Mouse (Mus musculus): ENCODE results near the gene Fkbp7. TPM values are rescaled to one million over a fixed set of nuclear protein-coding genes. Genes with fewer than 3 reads are reported as not detected.

The Fkbp7 gene
- polyA plus RNA-seq (2015; fragmentation: Nextera tagmentation; extraction: Ambion mirVana), result 46.9 and 57.7 TPM in 2 replicates

DNA sequence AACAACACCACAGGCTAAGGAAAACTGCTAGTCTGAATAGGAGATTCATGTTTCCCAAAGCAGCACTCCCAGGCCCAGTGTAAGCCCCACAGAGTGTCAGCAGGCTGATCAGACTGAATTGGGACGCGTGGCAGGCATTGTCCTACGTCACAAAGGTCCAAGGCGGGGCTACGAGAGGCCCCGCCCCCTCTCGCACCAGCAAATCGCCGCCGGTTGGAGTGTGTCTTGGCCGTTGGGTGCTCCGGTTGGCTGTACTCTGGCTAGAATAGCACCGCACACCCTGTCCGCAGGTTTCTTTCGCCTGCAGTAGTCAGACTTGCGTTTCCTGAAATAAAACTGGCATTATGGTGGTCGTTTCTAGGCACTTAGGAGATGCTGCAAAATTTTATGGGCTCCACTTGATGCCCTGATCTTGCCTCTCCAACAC is at the start of gene Fkbp7:
Fkbp7 (minus strand) TSS at position 151 of the 427 bp plus-strand sequence.
- no peaks in the 10 kb centered on the region for H3K27me3 ChIP-seq (replicated peaks)
- H3K4me3 ChIP-seq (replicated peaks), result peak within 1 kb of the TSS; percentile 45
- peak within 1 kb of the TSS; percentile 60 for H3K4me2 ChIP-seq (replicated peaks)
- H3K27ac ChIP-seq, result peak within 1 kb of the TSS; percentile 75
- H3K36me3 ChIP-seq, result no peaks in the 10 kb centered on the region
- H3K9ac ChIP-seq, result peak within 1 kb of the TSS; percentile 52
- ATAC-seq, result peak; percentile 90
- no peaks in the 10 kb centered on the region for H3K9me3 ChIP-seq
- H3K4me1 ChIP-seq (replicated peaks), result peaks cover 14% of the 10 kb centered on the region
- WGBS, result 0% methylated on average over 17 of the region's 17 CpGs

DNA sequence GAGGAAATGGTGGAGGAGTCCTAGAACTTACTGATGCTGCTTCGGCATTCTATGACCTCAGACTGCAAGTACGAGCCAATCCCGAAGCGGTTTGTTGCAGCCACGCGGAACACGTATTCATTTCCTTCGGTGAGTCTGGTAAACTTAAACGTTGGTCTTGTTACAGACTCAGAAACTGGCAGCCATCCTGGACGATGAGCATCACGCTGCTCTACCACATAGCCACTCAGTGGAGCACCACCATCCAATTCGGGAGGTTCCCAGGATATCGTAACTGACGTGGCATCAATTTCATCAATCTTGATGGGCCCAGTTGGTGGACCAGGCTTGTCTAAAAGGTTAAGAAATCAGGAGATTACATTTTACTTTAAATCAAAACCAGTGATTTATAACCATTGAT is 46.7 kb upstream of the Fkbp7 start:
- Histone ChIP-seq H3K36me3 (no peaks in the 10 kb centered on the region), H3K4me2 (replicated peaks) (no peak overlapping the region), H3K27me3 (replicated peaks) (no peaks in the 10 kb centered on the region), H3K4me3 (replicated peaks) (no peak overlapping the region), H3K9ac (no peak overlapping the region), H3K27ac (no peak overlapping the region), H3K4me1 (replicated peaks) (no peaks in the 10 kb centered on the region), H3K9me3 (no peaks in the 10 kb centered on the region)
- WGBS, result 94% methylated on average over 14 of the region's 14 CpGs
- ATAC-seq, result no peak

DNA sequence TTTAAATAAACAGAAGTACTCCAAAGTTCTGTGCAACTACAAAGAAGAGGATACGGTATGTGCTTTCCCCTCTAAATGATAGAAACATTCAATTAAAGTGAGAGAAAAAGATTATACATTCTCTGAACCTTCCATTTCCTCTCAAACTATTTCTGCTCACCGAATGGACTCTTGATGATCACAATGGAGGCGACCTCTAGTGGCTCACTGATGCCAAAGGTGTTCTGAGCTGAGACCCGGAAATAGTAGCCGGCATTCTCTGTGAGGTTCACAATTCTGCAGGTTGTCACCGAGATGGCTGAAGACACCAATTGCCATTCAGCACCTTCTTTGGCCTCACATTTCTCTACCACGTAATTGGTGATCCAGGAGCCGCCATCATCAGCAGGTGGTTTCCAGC is 42.1 kb upstream of the Fkbp7 start:
- Histone ChIP-seq H3K9me3 (0 out of 2 replicates have a peak, but pooled peaks cover 3% of the 10 kb centered on the region), H3K4me2 (replicated peaks) (no peak overlapping the region), H3K27me3 (replicated peaks) (no peaks in the 10 kb centered on the region), H3K4me1 (replicated peaks) (no peaks in the 10 kb centered on the region), H3K27ac (no peak overlapping the region), H3K36me3 (no peaks in the 10 kb centered on the region), H3K4me3 (replicated peaks) (no peak overlapping the region), H3K9ac (no peak overlapping the region)
- WGBS, result 69% methylated on average over 8 of the region's 8 CpGs
- no peak for ATAC-seq

DNA sequence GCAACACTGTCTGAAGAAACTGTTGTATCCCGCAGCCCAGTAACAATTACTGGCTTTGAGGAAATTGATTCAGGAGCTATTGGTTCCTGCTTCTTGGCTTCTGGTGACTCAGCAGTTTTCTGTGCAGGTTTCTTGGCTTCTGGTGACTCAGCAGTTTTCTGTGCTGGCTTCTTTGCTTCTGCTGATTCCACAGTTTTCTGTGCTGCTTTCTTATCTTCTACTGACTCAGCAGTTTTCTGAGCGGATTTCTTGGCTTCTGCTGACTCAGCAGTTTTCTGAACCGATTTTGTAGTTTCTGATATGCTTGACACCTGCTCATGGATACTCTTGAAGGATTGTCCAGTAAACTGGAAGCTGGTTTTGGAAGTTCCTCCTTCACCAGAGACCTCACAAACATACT is 35.6 kb upstream of the Fkbp7 start:
- 86% methylated on average over 3 of the region's 3 CpGs for WGBS
- H3K9ac ChIP-seq, result no peak overlapping the region
- H3K4me2 ChIP-seq (replicated peaks), result no peak overlapping the region
- no peak overlapping the region for H3K4me3 ChIP-seq (replicated peaks)
- H3K9me3 ChIP-seq, result peaks cover 3% of the 10 kb centered on the region; the same call in 1 of the 2 replicates
- no peaks in the 10 kb centered on the region for H3K27me3 ChIP-seq (replicated peaks)
- ATAC-seq, result no peak
- H3K36me3 ChIP-seq, result peaks cover 4% of the 10 kb centered on the region; the same call in 1 of the 2 replicates
- H3K27ac ChIP-seq, result no peak overlapping the region
- H3K4me1 ChIP-seq (replicated peaks), result no peaks in the 10 kb centered on the region

DNA sequence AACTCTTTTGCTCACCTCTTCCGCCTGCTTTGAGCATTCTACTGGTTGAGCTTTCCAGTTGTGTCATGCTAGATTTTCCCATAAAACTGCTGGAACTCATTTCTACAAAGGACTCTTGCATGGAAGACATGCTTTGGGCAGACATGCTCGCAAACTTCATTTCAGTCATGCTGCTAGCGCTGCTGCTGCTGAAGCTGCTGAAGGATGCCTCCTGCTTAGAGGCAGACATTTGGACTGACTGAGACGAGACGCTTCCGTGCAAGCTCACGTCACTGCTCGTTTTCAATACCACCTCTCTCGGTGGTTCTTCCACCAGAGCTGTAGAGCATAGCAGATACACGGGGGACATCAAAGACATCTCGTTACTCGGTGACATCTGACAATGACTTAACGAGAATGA is 32.7 kb upstream of the Fkbp7 start:
- no peak for ATAC-seq
- H3K4me1 ChIP-seq (replicated peaks), result no peaks in the 10 kb centered on the region
- H3K27ac ChIP-seq, result no peak overlapping the region
- no peaks in the 10 kb centered on the region for H3K27me3 ChIP-seq (replicated peaks)
- no peak overlapping the region for H3K9ac ChIP-seq
- no peak overlapping the region for H3K4me2 ChIP-seq (replicated peaks)
- no peak overlapping the region for H3K4me3 ChIP-seq (replicated peaks)
- peaks cover 4% of the 10 kb centered on the region; the same call in 1 of the 2 replicates for H3K36me3 ChIP-seq
- no peaks in the 10 kb centered on the region; the same call in 1 of the 2 replicates for H3K9me3 ChIP-seq
- 88% methylated on average over 13 of the region's 13 CpGs for WGBS

DNA sequence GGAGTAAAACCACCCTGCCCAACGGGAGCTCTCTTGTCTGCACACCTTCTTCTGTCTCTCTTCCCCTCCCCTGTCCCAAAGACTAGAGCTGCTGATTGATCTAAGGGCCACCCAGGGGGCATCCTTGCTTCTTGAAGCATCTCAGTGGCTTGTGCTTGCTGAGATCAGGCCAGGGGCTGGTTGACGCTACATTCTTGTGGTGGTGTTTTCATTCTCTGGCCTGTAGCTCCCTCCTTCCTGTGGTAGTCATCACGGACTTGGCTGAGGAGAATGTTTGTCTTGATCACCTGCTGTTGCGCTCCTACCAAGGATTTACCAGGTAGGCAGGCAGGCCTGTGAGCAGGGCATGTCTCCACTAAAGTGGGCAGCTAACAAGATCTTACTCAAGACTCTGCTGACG is 29.8 kb upstream of the Fkbp7 start:
- no peaks in the 10 kb centered on the region for H3K27me3 ChIP-seq (replicated peaks)
- no peak overlapping the region for H3K27ac ChIP-seq
- no peaks in the 10 kb centered on the region for H3K9me3 ChIP-seq
- no peak for ATAC-seq
- no peaks in the 10 kb centered on the region for H3K36me3 ChIP-seq
- WGBS, result 82% methylated on average over 5 of the region's 5 CpGs
- no peak overlapping the region for H3K4me2 ChIP-seq (replicated peaks)
- no peaks in the 10 kb centered on the region for H3K4me1 ChIP-seq (replicated peaks)
- H3K9ac ChIP-seq, result no peak overlapping the region
- no peak overlapping the region for H3K4me3 ChIP-seq (replicated peaks)

DNA sequence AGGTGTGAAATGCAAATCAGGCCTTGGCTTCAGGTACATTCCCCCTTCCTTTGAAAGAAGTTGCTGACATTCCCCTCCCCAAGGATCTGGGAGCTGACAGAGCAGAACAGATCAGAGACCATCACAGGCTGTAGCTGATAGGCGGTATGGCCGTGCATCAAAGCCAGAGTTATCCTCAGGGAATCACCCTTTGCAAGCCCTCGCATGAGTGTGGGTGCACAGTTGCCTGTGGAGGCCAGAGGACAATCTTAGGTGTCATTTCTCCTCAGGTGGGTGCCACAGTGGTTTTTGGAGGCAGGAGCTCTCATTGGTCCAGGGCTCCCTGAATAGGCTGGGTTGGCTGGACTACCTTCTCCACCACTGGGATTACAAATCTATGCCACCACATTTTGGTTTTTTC is 29.3 kb upstream of the Fkbp7 start:
- H3K27me3 ChIP-seq (replicated peaks), result no peaks in the 10 kb centered on the region
- no peak overlapping the region for H3K27ac ChIP-seq
- 83% methylated on average over 3 of the region's 3 CpGs for WGBS
- no peak overlapping the region for H3K4me2 ChIP-seq (replicated peaks)
- H3K4me3 ChIP-seq (replicated peaks), result no peak overlapping the region
- no peak overlapping the region for H3K9ac ChIP-seq
- no peaks in the 10 kb centered on the region for H3K36me3 ChIP-seq
- ATAC-seq, result no peak
- no peaks in the 10 kb centered on the region for H3K9me3 ChIP-seq
- no peaks in the 10 kb centered on the region for H3K4me1 ChIP-seq (replicated peaks)

DNA sequence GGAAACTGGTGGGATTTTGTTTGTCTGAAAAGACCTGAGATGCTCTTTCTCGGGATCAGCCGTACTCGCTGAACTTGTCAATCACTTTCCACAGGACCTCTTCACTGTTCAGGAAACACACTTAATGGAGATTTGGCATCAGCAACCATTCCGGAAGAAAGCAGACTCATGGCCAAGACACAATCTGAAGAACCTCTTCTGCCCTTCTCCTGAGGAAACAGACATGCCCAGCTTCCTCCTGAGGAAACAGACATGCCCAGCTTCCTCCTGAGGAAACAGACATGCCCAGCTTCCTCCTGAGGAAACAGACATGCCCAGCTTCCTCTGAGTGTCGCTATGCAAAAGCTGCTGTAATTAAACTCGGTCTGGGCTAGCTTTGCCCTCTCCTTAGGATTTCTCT is 22.4 kb upstream of the Fkbp7 start:
- Histone ChIP-seq H3K4me3 (replicated peaks) (no peak overlapping the region), H3K36me3 (peaks cover 14% of the 10 kb centered on the region; the same call in 1 of the 2 replicates), H3K9me3 (no peaks in the 10 kb centered on the region), H3K9ac (no peak overlapping the region), H3K27ac (no peak overlapping the region), H3K4me1 (replicated peaks) (no peaks in the 10 kb centered on the region), H3K4me2 (replicated peaks) (no peak overlapping the region), H3K27me3 (replicated peaks) (no peaks in the 10 kb centered on the region)
- WGBS, result 83% methylated on average over 6 of the region's 6 CpGs
- no peak for ATAC-seq

DNA sequence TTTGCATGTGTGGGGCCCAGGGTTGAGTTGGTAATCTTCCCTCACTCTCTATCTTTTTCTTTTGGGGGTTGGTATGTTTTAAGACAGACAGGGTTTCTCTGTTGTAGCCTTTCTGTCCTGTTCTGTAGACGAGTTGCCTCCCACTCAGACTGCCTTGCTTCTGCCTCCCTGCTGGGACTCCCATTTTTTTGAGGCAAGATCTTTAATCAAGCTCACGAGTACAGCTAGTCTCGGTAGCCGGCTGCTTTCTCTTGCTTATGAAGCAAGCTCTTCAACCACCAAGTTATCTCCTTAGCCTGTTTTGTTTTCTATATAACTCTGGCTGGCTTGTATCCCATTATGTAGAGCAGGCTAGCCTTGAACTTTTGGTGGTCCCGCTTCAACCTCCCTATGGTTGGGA is 20.8 kb upstream of the Fkbp7 start:
- H3K27me3 ChIP-seq (replicated peaks), result no peaks in the 10 kb centered on the region
- no peaks in the 10 kb centered on the region for H3K4me1 ChIP-seq (replicated peaks)
- no peak for ATAC-seq
- no peak overlapping the region for H3K9ac ChIP-seq
- H3K4me3 ChIP-seq (replicated peaks), result no peak overlapping the region
- H3K27ac ChIP-seq, result no peak overlapping the region
- H3K9me3 ChIP-seq, result no peaks in the 10 kb centered on the region
- WGBS, result 89% methylated on average over 5 of the region's 5 CpGs
- H3K36me3 ChIP-seq, result peaks cover 14% of the 10 kb centered on the region
- H3K4me2 ChIP-seq (replicated peaks), result no peak overlapping the region

DNA sequence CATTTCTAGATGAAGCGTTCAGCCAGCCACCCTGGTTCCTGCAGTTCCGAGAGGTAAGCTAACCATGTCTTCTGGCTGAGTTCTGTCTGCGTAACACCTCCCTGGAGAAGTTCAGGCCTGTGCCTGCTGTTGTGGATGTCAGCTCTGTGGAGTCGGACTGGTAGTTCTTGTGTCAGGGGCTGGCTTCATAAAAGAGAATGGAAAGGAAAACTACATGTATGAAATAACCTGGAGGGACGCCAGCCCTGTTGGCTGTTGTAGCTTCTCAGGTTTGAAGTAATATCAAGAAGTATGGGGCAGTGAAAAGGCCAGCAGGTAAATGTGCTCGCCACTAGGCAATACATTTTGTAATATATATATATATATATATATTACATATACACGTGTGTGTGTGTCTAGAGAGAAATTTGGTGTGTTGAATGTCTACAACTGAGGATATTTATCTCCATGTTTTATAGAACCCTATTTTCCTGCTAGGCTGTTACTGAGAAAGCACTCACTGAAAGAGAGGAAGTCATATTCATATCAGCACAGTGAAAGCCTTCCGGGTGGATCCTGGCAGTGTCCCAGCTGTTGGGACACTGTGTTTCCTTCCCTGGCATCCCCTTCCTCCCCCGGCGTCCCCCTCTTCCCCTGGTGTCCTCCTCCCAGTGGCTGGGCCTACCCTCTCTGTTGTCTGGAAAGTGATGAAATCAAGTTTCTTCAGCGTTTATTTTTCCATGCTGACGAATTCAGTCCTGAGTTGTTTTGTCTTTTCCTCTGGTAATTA is 17.7 kb upstream of the Fkbp7 start:
- ATAC-seq, result no peak
- 80% methylated on average over 12 of the region's 12 CpGs for WGBS
- H3K36me3 ChIP-seq, result peaks cover 29% of the 10 kb centered on the region

DNA sequence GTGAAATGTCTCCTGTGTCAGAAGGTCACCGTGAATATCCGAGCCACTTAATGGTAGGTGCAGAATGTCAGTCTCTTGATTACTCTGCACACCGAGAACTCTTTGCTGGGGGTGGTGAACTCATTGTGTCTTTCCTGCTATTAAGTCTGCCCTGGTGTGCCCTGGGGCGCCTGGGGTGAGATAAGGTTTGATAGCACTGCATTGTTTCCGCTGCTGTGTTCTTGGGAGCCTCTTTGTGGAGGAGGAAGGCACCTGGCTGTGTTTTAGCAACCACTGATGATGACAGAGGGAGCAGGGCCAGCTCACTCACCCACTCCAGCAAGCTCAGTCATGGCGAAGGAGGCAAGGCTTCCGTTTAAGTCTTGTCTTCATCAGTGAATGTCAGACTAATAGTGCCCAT is 15.2 kb upstream of the Fkbp7 start:
- no peaks in the 10 kb centered on the region for H3K27me3 ChIP-seq (replicated peaks)
- peak; percentile 31; the same call in 1 of the 2 replicates for ATAC-seq
- peaks cover 35% of the 10 kb centered on the region for H3K36me3 ChIP-seq
- WGBS, result 49% methylated on average over 7 of the region's 7 CpGs
- H3K27ac ChIP-seq, result no peak overlapping the region
- no peaks in the 10 kb centered on the region for H3K4me1 ChIP-seq (replicated peaks)
- H3K9me3 ChIP-seq, result no peaks in the 10 kb centered on the region
- H3K4me2 ChIP-seq (replicated peaks), result no peak overlapping the region
- H3K4me3 ChIP-seq (replicated peaks), result no peak overlapping the region
- H3K9ac ChIP-seq, result no peak overlapping the region

More for the DNA sequence above, 17.7 kb upstream of the Fkbp7 start:
- H3K27me3 ChIP-seq (replicated peaks), result no peaks in the 10 kb centered on the region
- no peaks in the 10 kb centered on the region for H3K9me3 ChIP-seq
- no peak overlapping the region for H3K4me2 ChIP-seq (replicated peaks)
- no peak overlapping the region for H3K4me3 ChIP-seq (replicated peaks)
- H3K4me1 ChIP-seq (replicated peaks), result no peaks in the 10 kb centered on the region
- no peak overlapping the region for H3K9ac ChIP-seq
- no peak overlapping the region for H3K27ac ChIP-seq

DNA sequence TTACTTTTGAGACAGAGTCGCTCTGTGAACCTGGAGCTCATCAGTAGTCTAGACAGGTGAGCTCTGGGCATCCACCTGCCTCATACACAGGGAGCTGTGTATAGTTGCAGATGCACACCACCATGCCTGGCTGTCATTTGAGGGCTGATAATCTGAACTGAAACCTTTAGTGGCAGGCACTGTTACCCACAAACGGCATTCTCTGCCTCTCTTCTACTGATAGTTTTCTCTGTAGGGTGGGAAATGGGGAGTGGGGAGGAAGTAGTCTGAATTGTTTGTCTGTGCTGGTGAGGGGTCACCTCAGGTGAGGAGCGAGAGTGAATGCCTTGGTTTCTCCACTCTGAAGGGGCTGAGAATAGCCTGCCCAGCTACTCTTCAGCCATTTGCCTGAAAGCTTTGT is 14.7 kb upstream of the Fkbp7 start:
- no peaks in the 10 kb centered on the region for H3K27me3 ChIP-seq (replicated peaks)
- H3K4me2 ChIP-seq (replicated peaks), result no peak overlapping the region
- no peak for ATAC-seq
- H3K36me3 ChIP-seq, result peaks cover 30% of the 10 kb centered on the region
- no peaks in the 10 kb centered on the region for H3K4me1 ChIP-seq (replicated peaks)
- no peak overlapping the region for H3K4me3 ChIP-seq (replicated peaks)
- no peaks in the 10 kb centered on the region for H3K9me3 ChIP-seq
- no peak overlapping the region for H3K27ac ChIP-seq
- 68% methylated on average over 3 of the region's 3 CpGs for WGBS
- H3K9ac ChIP-seq, result no peak overlapping the region

DNA sequence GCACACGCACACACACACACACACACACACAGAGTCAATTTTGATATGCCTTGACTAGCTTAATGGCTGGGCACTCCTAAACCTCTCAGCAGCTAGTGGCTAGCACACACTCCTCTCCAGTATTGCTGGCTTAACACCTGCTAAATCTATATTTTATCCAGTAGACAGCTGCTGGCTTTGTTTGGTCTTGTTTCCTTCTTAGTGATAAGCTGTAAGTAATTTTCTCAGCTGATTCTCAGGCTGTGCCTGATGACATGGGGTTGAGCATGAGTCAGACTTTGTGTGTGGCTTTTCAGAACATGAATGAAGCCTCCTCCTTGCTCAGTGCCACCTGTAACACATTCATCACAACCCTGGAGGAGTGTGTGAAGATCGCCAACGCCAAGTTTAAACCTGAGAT is 14.1 kb upstream of the Fkbp7 start:
- no peak for ATAC-seq
- Histone ChIP-seq H3K9ac (no peak overlapping the region), H3K27ac (no peak overlapping the region), H3K4me2 (replicated peaks) (no peak overlapping the region), H3K36me3 (peaks cover 30% of the 10 kb centered on the region), H3K4me3 (replicated peaks) (no peak overlapping the region), H3K27me3 (replicated peaks) (no peaks in the 10 kb centered on the region), H3K4me1 (replicated peaks) (no peaks in the 10 kb centered on the region), H3K9me3 (no peaks in the 10 kb centered on the region)
- 88% methylated on average over 3 of the region's 3 CpGs for WGBS
